Mouse (Mus musculus): Measurements from ENCODE around the gene Cdip1.
"Not testable (repeated sequence)": the region's sequence is repeated elsewhere in the genome, so short reads cannot be mapped to it uniquely, and the experiment has no call there.

Gene Cdip1

GRCm38 (mm10) chr16:4789810-4790559, at the start of gene Cdip1:
Cdip1 (minus strand) TSS chr16:4790292.
- peak; percentile 95 for DNase-seq (ENCODE audit: low read depth, low spot score)

- no peak for DNase-seq (ENCODE audit: low read depth, low spot score)
Observed at GRCm38 (mm10) chr16:4839552-4839951, 49.5 kb upstream of the Cdip1 start.

DNA sequence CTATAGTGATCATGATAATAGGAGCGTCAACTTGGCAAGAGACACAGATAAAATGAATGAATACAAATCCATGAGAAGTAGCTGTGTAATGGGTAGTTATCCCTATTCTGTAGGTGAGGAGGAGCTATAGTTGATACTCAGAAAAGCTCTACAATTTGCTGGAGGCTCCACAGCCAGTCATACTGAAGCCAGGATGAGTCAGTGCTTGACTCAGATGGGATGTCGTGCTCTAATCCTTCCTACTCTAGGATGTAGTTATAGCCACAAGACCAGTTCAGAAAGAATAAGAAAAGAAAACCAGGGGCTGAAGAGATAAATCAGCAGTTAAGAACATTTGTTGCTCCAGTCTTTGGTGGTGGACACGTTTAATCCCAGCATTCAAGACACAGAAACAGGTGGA, 47.5 kb upstream of the Cdip1 start:
- DNase-seq (ENCODE audit: low read depth, low spot score): no peak

GRCm38 (mm10) chr16:4835191-4835590, 45.1 kb upstream of the Cdip1 start, which contains the start of gene 4930562C15Rik:
4930562C15Rik (plus strand) TSS chr16:4835416.
- no peak for DNase-seq (ENCODE audit: low read depth, low spot score)

DNA sequence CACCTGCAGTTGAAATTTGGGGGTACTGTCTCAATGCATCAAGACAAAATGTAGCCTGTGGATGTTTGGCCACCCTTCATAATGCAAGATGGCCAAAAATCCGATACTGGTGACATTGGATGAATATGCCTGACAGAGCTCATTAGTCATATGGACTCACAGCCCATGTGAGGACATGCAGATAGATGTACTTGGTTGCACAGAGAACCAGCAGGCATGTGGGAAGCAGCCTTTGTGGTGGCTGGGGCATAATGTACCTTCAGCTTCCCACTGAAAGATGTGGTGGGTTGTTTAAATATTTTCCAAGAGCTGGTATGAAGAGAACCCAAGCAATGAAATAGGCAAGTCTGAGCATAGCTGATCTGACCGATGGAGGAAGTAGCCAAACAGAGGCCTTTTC, 43.8 kb upstream of the Cdip1 start:
- DNase-seq (ENCODE audit: low read depth, low spot score): no peak

DNA sequence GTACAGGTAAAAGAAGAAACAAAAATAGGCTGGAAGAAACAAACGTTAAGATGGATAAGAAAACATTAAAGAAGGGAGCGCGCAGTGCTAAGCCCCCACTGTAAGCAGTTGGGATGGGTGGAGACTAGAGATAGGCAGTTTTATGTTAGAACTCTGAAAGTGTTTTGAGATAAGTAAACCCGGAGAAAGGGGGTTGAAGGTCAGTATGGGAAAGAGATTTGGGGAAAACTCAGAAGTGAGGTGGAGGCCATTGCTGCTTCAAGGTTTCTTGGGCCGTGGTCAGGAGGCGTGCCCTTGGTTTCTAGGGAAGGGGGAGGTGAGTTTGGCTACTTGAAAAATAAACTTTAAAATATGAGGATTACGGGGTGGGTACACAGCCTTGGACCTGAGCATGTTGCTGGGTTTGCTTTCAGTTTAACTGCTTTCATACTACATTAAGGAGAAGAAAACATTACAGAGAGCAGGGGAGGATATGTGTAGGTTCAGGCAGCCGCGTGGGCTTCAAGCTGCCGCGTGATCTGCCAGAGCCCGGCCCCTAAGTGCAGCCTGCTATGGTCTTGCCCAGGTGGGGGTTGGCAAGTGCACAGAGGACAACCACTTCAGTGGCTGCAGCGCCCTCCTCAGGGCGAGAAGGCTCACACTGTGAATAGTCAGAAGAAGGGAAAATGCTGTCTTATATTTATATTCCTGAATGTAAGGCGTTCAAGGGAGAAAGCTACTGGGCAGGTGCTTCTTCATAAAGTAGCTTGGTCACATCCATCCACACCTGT, 41.7 kb upstream of the Cdip1 start:
- DNase-seq (ENCODE audit: low read depth, low spot score): no peak

GRCm38 (mm10) chr16:4829271-4829900, 39.3 kb upstream of the Cdip1 start:
- DNase-seq (ENCODE audit: low read depth, low spot score): no peak

DNA sequence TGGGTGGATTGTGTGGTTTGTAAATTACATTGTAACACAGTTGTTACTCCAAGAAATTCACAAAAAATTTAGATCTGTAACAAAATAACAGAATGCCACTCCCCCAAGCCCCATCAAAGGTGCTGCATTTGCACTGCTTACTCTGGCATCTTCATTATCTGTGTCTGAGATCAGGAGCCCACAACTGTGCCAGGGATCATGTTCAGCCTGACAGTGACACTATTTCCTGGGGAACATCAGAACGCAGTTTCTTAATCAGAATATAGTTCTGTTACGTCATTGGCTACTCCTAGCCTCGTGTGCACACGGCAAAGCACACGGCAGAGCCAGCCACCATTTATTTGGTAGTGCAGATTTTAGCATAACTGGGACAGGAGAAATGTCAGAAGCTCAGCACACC, 37.5 kb upstream of the Cdip1 start:
- DNase-seq (ENCODE audit: low read depth, low spot score): no peak

DNA sequence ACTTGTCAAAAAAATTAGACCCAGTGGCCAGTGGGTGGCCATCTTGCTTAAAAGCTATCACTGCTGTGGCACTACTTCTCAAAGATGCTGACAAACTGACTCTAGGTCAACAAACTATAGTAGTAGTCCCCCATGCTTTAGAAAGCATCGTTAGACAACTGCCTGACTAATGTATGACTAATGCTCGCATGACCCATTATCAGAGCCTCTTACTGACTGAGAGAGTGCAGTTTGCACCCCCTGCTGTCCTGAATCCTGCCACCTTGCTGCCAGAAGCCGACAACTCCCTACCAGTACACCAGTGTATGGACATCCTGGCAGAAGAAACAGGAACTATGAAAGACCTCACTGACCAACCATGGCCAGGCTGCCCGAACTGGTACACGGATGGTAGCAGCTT, 34.4 kb upstream of the Cdip1 start:
- not testable (repeated sequence) for DNase-seq (ENCODE audit: low read depth, low spot score)

GRCm38 (mm10) chr16:4818349-4818748, 28.3 kb upstream of the Cdip1 start:
- DNase-seq (ENCODE audit: low read depth, low spot score): no peak

DNA sequence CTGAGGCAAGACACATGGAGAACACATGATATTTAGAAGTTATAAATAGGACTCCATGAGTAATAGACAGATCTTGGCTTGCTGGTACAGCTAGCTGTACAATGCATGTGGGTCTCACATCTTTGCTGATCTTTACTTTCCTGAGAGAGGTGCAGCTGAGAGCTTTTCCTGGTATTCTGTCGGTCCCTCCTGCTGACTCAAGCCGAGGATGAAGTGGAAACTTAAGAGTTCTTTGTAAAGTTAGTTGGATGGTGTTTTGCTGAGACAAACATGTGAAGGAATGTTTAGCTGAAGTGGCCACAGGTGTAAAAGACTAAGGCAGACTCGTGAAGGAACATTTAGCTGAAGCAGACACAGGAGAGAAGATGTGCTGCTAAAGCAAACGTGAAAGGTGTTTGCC, 6.5 kb upstream of the Cdip1 start:
- DNase-seq (ENCODE audit: low read depth, low spot score): no peak

- DNase-seq (ENCODE audit: low read depth, low spot score): no peak
Observed at GRCm38 (mm10) chr16:4791332-4791731, 1.2 kb upstream of the Cdip1 start.

DNA sequence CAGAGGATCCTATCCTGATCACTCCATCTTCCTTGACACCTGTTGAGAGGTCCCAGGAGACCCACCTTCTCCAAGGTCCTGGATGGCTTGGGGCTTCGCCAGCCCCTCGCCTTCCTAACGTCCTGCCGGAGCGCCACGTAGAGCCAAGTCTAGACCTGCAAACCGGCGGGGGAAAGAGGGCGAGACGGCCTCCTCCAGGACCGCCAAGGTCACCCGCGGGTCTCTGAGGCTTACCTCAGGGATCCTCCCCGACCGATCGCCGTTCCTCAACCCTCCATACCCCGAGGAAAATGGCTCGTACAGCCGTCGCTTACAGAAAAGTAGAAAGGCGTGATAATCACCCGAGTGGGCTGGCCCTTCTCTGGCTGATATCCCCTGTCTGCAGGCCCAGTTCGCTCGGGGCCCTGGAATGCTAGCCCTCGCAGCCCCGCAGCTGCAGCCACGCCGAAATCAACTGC, 752 bp downstream of the Cdip1 start:
- peak; percentile 37 for DNase-seq (ENCODE audit: low read depth, low spot score)

DNA sequence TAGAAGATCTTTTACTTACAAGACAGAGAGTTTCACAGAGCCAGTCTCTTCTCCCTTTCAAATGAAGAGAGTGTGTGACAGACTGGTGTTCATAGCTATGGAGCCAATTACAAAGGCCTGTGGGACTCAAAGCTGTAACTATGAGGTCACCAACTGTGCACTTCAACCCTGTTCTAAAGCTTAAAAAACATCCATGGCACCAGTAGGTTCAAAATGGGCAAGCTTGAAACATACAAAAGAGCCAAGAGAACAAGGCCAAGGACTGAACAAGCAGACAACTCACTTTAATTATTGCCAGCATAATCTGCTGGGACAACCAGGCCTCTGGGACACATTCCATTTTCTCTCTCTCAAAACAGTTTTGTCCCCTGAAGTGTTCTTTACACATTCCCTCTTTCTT, 1.9 kb downstream of the Cdip1 start:
- no peak for DNase-seq (ENCODE audit: low read depth, low spot score)

GRCm38 (mm10) chr16:4785706-4786105, 4.4 kb downstream of the Cdip1 start:
- DNase-seq (ENCODE audit: low read depth, low spot score): peak; percentile 14

DNA sequence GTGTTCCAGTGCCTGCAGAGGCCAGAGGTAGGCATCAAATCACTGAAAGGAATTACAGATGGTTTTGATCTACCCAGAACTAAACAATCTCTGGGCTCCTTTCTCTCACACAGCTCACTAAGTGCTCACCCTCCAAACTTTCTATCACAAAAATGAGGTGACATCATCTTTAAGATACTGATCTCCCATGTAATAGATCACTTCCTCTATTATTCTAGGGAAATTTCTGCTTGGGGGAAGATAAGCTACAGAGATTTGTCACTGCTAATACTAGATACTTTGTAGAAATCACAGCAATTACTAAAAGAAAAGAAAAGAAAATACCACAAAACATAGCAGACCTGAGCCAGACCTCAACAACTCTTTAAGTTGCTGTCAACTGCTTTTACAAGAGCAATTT, 7.6 kb downstream of the Cdip1 start:
- DNase-seq (ENCODE audit: low read depth, low spot score): no peak

DNA sequence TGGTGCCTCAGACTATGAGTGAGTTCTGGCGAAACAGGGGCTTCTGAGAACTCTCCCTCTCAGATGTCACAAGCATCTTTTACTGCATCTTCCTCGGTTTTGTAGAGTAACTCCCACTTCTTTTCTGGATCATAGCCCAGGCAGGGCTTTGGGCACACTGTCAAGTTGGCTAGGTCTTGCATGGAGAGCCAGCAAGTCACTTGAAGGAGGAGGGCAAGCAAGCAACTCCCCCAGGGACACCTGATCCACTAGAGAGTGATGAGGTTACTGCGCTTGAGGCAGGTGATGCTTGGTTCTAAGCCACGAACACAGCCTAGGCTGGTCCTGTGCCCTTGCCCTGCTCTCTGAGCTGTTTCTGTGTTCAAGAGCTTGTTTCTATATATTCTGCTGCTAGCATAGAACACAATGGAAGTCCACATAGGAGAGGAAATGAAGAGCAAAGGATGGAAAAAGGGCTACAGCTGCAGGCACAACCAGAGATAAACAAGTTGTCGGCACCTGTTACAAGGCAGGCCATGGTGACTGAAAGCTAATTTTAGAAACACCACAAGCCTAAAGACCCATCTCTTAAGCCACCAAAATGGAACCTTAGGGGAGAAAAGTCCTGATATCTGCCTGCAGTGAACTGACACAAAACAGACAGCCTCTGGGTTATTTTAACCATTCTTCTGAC, 8.4 kb downstream of the Cdip1 start:
- DNase-seq (ENCODE audit: low read depth, low spot score): no peak

DNA sequence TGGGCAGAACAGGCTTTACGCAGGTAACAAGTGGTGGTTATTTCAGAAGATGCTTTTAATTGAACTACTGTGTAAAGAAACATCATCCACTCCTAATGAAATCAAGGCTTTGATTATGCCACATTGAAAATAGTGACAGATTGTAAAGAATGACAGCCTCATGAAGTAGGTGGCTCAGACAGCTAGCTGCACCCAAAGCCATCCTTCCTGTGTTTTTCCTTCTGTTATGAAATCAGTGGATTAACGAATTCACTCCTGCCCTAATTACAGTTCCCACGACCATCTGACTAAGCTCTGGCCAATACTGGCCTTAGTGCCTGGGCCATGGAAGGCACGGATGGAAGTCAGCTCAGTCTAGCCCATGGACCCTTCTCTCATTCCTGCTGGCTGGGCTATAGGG, 11.2 kb downstream of the Cdip1 start:
- DNase-seq (ENCODE audit: low read depth, low spot score): no peak

DNA sequence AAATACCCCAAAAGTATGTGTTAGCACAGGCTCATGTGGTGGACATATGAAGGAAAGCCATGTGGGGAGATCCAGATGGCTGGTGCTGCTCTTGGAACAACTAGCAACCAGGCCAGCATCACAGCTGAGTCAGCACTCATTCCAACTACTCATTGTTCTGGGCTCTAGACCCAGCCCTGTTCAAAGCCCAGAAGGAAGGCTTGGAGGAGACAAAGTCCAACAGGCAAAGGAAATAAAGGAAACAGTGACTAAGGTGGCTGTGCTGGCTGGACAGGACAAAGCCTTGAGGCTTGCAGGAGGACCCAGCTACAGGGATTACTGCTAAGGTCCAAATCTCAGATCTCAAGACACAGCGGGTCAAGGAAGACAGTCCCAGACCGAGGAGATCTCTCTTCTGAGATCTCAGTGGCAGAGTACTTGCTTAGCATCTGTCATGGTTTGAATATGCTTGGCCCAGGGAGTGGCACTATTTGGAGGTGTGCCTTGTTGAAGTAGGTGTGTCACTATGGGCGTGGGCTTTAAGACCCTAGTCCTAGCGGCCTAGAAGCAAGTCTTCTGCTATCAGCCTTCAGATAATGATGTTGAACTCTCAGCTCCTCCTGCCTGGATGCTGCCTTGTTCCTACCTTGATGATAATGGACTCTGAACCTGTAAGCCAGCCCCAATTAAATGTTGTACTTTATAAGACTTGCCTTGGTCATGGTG, 12.0 kb downstream of the Cdip1 start:
- no peak for DNase-seq (ENCODE audit: low read depth, low spot score)

- DNase-seq (ENCODE audit: low read depth, low spot score): no peak
Observed at GRCm38 (mm10) chr16:4777171-4777904, 12.8 kb downstream of the Cdip1 start.
